Mouse (Mus musculus): Measurements from ENCODE around the gene Tnfrsf1a. TPM values are rescaled to one million over a fixed set of nuclear protein-coding genes. Genes with fewer than 3 reads are reported as not detected.

The Tnfrsf1a gene
- 38.0 and 49.0 TPM in 2 replicates for polyA plus RNA-seq (2015; fragmentation: Nextera tagmentation; extraction: Ambion mirVana)

DNA sequence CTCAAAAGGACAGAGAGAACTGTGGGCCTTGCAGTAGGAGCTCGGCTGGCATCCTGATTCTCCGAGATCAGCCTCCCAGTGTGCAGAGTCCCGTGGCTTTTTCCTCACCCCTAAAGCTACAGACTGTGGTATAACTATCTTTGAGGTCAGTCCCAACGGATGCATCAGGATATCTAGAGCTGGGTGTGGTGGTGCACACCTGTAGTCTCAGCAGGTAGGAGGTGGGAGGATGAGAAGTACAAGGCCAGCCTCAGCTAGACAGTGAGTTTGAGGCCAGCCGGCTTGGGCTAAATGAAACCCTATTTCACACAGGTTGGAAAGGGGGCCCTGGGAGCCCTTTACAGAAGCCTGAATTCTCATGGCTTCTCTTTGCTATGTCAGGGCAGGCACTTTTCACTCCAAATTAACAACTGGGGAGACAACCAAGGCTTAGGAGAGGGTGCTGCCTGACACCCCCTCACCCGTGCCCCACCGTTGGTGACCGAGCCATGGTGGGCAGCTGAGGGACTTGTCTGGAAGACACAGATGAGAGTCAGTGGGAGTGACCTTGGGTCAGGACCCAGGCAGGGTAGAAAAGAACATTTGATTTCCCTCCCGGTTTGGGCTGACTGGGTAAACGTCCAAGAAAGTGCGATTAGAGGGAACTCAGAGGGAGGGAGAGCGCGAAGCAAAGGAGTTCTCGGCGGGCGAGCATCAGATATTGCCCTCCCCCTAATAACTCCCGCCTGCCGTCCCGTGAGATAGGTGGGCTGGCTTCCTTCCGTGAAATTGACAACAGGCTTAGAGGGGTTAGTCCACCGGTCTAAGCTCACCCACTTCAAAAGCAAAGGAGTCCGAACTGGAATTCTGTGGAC lies at the start of gene Tnfrsf1a:
Gene Tnfrsf1a (plus strand): TSS at position 642 of the 854 bp plus-strand sequence.

DNA sequence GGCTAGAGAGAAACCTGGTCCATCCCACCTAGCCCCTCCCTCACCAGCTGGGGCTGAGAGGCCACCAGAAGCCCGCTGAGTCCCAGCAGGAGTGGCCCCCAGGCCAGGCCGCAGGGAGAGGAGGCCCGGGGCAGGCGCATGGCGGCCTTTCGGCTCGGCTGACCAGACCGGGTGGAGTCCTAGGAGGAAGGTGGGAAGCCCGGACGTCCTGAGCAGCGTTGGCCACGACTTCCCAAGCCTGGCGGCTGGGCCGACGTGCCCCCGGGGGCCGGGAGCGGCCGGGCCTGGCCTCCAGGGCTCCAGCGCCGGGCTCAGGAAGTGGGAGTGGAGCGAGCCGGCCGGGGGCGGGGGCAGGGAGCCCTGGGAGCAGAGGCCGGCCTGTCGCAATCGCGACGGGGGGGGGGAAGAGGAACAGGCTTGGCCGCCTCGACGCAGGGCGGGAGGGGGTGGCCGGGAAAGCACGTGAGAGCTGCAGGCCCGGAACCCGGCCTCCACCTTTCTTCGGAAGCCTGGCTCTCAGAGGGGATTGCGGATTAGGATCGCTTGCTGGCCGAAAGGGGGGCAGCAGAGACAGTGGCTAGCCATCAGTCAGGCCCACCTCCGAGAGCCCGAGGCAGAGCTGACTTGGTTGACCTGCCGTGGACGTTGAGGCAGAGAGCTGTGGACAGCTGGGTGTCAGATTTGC lies 35.5 kb upstream of the Tnfrsf1a start, which contains the start of gene Ltbr:
Gene Ltbr (minus strand): TSS at position 340 of the 685 bp plus-strand sequence.

DNA sequence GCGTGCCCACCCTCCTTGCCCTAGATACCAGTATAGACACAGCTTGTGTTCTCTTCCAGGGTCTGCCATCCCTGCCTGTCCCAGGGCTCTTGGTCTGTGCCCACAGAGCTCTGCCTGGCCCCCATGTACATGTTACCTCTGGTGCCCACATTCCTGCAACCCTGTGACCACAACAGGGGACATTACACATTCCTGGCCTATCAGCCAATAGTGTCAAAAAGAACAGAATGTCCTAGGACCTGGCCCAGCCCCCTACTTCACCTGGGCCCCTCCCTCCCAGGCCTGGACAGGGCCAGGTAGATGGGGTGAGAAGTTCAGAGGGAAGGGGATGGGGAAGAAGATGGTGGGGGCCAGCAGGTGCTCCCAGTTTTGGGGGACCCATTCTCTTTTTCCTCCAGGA lies 28.8 kb upstream of the Tnfrsf1a start, which contains the start of gene Scnn1a:
Gene Scnn1a (plus strand): TSS at position 337 of the 400 bp plus-strand sequence.

DNA sequence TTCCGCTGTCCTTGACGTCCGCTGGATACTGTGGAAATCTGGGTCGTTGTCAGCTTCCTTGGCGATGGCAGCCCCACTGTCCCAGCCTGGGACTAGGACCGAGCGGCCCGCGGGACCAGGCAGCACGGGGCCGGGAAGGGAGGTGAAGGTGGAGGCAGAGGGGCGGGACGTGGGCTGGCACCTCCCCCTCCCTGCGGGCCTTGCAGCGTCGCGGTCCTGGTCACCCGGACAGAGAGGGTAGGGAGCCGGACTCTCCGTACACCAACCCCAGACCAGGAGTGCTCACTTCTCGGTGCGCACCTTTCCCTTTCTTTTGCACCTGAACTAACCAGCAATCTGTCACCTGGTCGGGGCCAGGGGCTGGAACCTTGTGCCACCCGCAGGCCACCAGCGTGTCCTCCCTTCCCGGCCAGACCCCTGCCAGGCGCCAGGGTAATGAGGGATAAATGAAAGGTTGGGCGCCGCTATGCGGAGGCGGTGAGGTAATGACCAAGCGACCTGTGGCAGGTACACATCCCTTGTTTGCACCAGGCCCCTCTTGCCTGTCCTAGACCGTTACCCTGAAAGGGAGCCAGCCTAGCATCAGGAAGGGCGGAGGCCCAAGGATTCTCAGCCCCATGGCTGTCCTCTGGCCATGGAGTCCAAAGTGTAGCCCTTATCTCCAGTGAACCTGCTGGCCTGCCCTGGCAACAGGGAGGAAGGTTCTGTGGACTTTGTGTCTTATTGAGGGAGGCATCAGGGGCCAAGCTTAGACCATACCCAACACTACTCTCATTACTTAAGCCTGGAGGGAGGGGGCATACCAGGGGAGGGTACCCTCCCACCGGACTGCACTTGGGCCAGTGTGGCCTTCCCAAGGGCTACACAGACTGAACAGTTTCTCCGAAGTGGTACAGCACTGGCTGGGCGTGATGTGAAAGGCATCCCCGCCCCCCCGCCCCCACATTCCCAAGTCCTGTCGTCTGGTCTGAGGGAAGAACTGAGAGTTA lies 31.5 kb downstream of the Tnfrsf1a start, which contains the start of gene Plekhg6:
Gene Plekhg6 (minus strand): TSS at position 422 of the 989 bp plus-strand sequence.

Other genes starting within 250 kb of the Tnfrsf1a start
- gene Nop2, start 217.5 kb upstream of the Tnfrsf1a start, polyA plus RNA-seq (2015; fragmentation: Nextera tagmentation; extraction: Ambion mirVana), result 35.5 and 37.8 TPM in 2 replicates
- gene Iffo1, start 204.1 kb upstream of the Tnfrsf1a start, polyA plus RNA-seq (2015; fragmentation: Nextera tagmentation; extraction: Ambion mirVana), result 9.4 and 12.4 TPM in 2 replicates
- gene Gapdh, start 182.9 kb upstream of the Tnfrsf1a start, polyA plus RNA-seq (2015; fragmentation: Nextera tagmentation; extraction: Ambion mirVana), result 647 and 650 TPM in 2 replicates
- 118 and 127 TPM in 2 replicates for gene Ncapd2, start 157.7 kb upstream of the Tnfrsf1a start, polyA plus RNA-seq (2015; fragmentation: Nextera tagmentation; extraction: Ambion mirVana)
- 198 and 200 TPM in 2 replicates for gene Mrpl51, start 157.6 kb upstream of the Tnfrsf1a start, polyA plus RNA-seq (2015; fragmentation: Nextera tagmentation; extraction: Ambion mirVana)
- 4.1 and 4.2 TPM in 2 replicates for gene Vamp1, start 133.8 kb upstream of the Tnfrsf1a start, polyA plus RNA-seq (2015; fragmentation: Nextera tagmentation; extraction: Ambion mirVana)
- gene Tapbpl, start 117.5 kb upstream of the Tnfrsf1a start, polyA plus RNA-seq (2015; fragmentation: Nextera tagmentation; extraction: Ambion mirVana), result 5.6 and 8.6 TPM in 2 replicates
- 5.3 and 6.2 TPM in 2 replicates for gene Cd27, start 112.4 kb upstream of the Tnfrsf1a start, polyA plus RNA-seq (2015; fragmentation: Nextera tagmentation; extraction: Ambion mirVana)
- gene Tuba3a, start 63.3 kb upstream of the Tnfrsf1a start, polyA plus RNA-seq (2015; fragmentation: Nextera tagmentation; extraction: Ambion mirVana), result not detected in 2 replicates
- 20.9 and 27.0 TPM in 2 replicates for gene Ltbr, start 35.5 kb upstream of the Tnfrsf1a start, polyA plus RNA-seq (2015; fragmentation: Nextera tagmentation; extraction: Ambion mirVana)
- 1.3 and 1.9 TPM in 2 replicates for gene Scnn1a, start 28.7 kb upstream of the Tnfrsf1a start, polyA plus RNA-seq (2015; fragmentation: Nextera tagmentation; extraction: Ambion mirVana)
- gene Plekhg6, start 31.4 kb downstream of the Tnfrsf1a start, polyA plus RNA-seq (2015; fragmentation: Nextera tagmentation; extraction: Ambion mirVana), result 0.07 and 0.10 TPM in 2 replicates
- 78.8 and 88.9 TPM in 2 replicates for gene Cd9, start 145.4 kb downstream of the Tnfrsf1a start, polyA plus RNA-seq (2015; fragmentation: Nextera tagmentation; extraction: Ambion mirVana)
- gene Vwf, start 197.4 kb downstream of the Tnfrsf1a start, polyA plus RNA-seq (2015; fragmentation: Nextera tagmentation; extraction: Ambion mirVana), result 13.5 and 14.3 TPM in 2 replicates